Mouse (Mus musculus) midbrain, embryonic 10.5 days (tissue): ENCODE measurements at regions not wholly inside any gene's neighbourhood (a gene's known extent, or its start where the extent isn't known, plus 50 kb on each side); places are given as distances from the start of the nearest gene placed in this dataset.

Experiments
- DNase-seq: peaks from one replicate; pipeline ENCODE4 v3.0.0-alpha.2; 2017; ENCODE audit warnings: low spot score
- H3K27ac ChIP-seq: fragments of 300-500 bp; sonication (generic); replicated peaks from 2 replicates; pipeline ENCODE4 v1.5.1; 2016; ENCODE audit warnings: mild to moderate bottlenecking
- H3K27me3 ChIP-seq: fragments of 300-500 bp; sonication (generic); 2 replicates; pipeline ENCODE4 v1.6.1; 2016; ENCODE audit warnings: low read depth, mild to moderate bottlenecking; ENCODE audit not compliant: poor library complexity, severe bottlenecking
- H3K36me3 ChIP-seq: fragments of 300-500 bp; sonication (generic); 2 replicates; pipeline ENCODE4 v1.6.1; 2016; ENCODE audit warnings: mild to moderate bottlenecking, moderate library complexity
- H3K4me1 ChIP-seq: fragments of 300-500 bp; sonication (generic); 2 replicates; pipeline ENCODE4 v1.6.1; 2016
- H3K4me3 ChIP-seq: fragments of 300-500 bp; sonication (generic); 2 replicates; pipeline ENCODE4 v1.5.1; 2016; ENCODE audit warnings: mild to moderate bottlenecking, moderate library complexity
- H3K9me3 ChIP-seq: fragments of 300-500 bp; sonication (generic); replicated peaks from 2 replicates; pipeline ENCODE4 v1.6.1; 2016; ENCODE audit warnings: mild to moderate bottlenecking
- WGBS: fragments of 180-500 bp; shearing (Covaris S2); methylation state at CpG from one replicate; pipeline ENCODE4 v1.1.7; 2016; 5-methylcytosine and 5-hydroxymethylcytosine counted together

GRCm38 (mm10) chr4:88935316-88935715 lies 55.3 kb upstream of the Ifne start:
- Histone ChIP-seq H3K4me1 (peaks cover 12% of the 10 kb centered on the region), H3K4me3 (no peak overlapping the region), H3K27me3 (peaks cover 62% of the 10 kb centered on the region), H3K9me3 (no peaks in the 10 kb centered on the region), H3K27ac (no peak overlapping the region), H3K36me3 (no peaks in the 10 kb centered on the region)
- DNase-seq, result no peak
- 73% methylated on average over 7 of the region's 7 CpGs for WGBS

- no peaks in the 10 kb centered on the region for H3K9me3 ChIP-seq
- peaks cover 53% of the 10 kb centered on the region for H3K27me3 ChIP-seq
- WGBS, result 86% methylated on average over 8 of the region's 8 CpGs
- H3K4me3 ChIP-seq, result no peak overlapping the region
- H3K4me1 ChIP-seq, result peaks cover 12% of the 10 kb centered on the region
- no peak for DNase-seq
- H3K27ac ChIP-seq, result no peak overlapping the region
- no peaks in the 10 kb centered on the region for H3K36me3 ChIP-seq
Observed at GRCm38 (mm10) chr4:88934266-88935025, 54.4 kb upstream of the Ifne start.

- DNase-seq, result no peak
- Histone ChIP-seq H3K4me1 (no peaks in the 10 kb centered on the region), H3K9me3 (no peaks in the 10 kb centered on the region), H3K27ac (no peak overlapping the region), H3K36me3 (no peaks in the 10 kb centered on the region), H3K4me3 (no peak overlapping the region), H3K27me3 (peaks cover 21% of the 10 kb centered on the region)
- WGBS, result 89% methylated on average over 9 of the region's 9 CpGs
Observed at GRCm38 (mm10) chr4:88931217-88931616, 51.2 kb upstream of the Ifne start.
